Comparison of ENCODE assay signal across 13 mouse cellular contexts in the genomic region with DNA sequence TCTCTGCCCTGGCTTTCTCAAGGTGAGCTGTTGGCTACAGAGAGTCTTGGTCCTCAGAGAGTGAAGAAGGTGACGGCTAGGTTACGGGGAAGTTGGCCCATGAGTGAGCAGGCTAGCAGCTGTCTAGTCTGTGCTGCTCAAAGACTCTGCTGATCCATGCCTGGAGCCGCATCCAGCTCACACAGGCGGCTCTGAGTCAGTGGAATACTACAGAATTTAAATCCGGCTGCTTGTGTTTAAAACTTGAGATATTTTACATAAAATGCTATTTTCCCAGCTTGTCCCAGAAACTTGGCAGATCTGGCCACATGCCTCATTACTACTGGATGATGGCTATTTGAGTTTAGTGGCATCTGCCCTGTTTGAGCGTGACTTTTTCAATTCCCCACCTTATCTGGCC. TPM values are rescaled to one million over a fixed set of nuclear protein-coding genes. Genes with fewer than 3 reads are reported as not detected.
"Had no signal": no experiment of that assay in that cellular context is flagged by ENCODE, and none has a peak within 500 bp of the region (broad histone marks: within the 10 kb centered on the region; RNA-seq: fewer than 3 reads in every experiment).

No protein-coding gene starts in this region.

- DNase-seq: lung, adult 18-20 months; lung, embryonic 14.5 days; lung, postnatal 10 days; lung, postnatal 4 days; midbrain, embryonic 14.5 days; retina, postnatal 1 day; right cerebral cortex, postnatal 25 days; right cerebral cortex, postnatal 4 days; spleen, adult 18-20 months; thymus, adult 18-20 months; thymus, postnatal 14 days; thymus, postnatal 36 days had no signal

RNA-seq across cellular contexts. Expression of a gene that starts 51.4 kb away (rescaled TPM):
- total RNA-seq: megakaryocyte, adult 5-6 weeks had no signal
